Mouse (Mus musculus): ENCODE results near the gene Lgr6.
A peak's percentile ranks its signal among the peaks of the same experiment; 100 is the strongest.

Gene Lgr6

GRCm38 (mm10) chr1:135016907-135017655, 88.0 kb downstream of the Lgr6 start:
- DNase-seq (ENCODE audit: extremely low spot score) = no peak

DNA sequence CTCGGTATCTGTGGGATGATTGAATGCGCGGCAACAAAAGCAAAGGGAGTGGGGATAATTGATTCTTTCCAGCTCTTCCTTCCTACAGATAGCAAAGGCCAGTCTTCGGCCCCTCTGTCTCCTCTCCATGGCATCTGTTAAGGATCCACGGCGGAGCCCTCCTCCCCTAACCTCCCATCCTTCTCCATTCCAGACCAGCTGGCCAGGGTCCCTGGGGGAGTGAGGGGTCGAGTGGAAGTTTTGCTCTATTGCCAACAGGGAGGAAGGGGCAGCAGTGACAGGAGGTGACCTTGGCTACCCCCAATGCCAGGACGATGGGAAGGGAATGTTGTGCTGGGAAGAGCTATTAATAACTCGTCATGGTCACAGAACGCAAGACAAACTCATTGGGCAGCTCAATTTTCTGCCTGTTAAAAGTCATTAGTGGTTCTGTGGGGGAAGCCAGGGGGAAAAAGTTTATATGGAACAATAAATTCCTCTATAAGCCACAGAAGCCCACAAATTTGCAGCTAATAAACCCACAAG, 90.1 kb downstream of the Lgr6 start:
- peak; percentile 38 for DNase-seq (ENCODE audit: extremely low spot score)

- DNase-seq (ENCODE audit: extremely low spot score) = no peak
These were observed 92.6 kb downstream of the Lgr6 start for GRCm38 (mm10) chr1:135012472-135012871.

- DNase-seq (ENCODE audit: extremely low spot score) = no peak
These were observed 93.2 kb downstream of the Lgr6 start for GRCm38 (mm10) chr1:135011912-135012311.

DNA sequence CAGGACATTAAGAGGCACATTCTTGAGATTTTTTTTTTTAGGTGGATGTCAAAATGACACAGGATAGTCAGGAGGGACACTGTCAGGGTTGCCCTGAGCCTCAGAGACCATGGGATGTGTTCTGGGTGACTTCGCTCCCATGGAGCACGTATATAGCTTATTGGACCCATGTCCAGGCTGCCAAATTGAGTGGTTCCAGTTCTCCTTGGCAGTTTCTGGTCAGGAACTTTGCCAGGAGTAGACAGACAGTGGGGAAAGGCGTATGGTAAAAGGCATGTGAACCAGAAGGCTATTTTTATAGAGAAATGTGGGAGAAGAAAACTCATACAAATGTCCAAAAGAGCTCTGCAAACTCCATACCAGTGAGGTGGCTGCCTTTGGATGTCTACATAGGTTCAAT, 95.2 kb downstream of the Lgr6 start:
- DNase-seq (ENCODE audit: extremely low spot score) = no peak

GRCm38 (mm10) chr1:135005696-135006095, 99.4 kb downstream of the Lgr6 start:
- DNase-seq (ENCODE audit: extremely low spot score) = no peak

- DNase-seq (ENCODE audit: extremely low spot score) = no peak
These were observed 101.7 kb downstream of the Lgr6 start for GRCm38 (mm10) chr1:135003346-135003745.

- no peak for DNase-seq (ENCODE audit: extremely low spot score)
These were observed 104.5 kb downstream of the Lgr6 start for GRCm38 (mm10) chr1:135000527-135000926.

DNA sequence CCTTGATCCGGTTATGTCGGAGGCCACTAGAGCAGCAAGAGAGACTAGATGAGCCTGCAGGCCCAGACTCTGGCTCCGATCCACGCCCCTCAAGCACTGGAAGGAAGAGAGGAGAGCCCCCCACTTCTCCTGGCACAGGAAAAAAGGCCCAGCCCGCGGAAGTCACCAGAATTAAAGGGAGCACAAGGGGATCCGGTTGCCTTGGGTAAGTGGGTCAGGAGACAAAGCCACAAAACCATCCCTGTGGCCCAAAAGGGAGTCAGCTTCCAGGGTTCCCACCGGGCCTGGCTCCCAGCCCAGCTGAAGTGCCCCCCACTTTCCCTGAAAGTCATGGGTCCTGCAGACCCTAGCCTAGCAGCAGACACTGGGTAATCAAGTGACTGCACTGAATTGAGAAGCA, 106.8 kb downstream of the Lgr6 start:
- DNase-seq (ENCODE audit: extremely low spot score) = no peak

- no peak for DNase-seq (ENCODE audit: extremely low spot score)
These were observed 107.5 kb downstream of the Lgr6 start for GRCm38 (mm10) chr1:134997568-134997967.

DNA sequence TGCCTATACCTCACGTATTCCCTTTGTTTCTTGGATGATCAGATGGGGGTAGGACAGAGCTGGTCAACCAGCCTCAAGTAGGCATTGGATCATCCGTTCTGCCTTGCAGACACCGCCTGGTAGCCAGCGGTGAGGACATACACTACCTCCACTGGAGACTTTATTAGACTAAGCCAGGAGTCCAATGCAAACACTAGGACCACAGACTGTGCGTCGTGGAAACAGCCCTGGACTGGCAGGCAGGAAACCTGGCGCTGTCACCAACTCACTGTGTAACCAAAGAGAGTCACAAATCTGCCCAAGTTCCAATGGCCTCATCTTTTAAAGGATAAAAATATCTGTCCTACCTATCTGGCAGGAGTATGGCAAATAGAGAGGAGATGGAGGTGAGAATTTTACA, 108.6 kb downstream of the Lgr6 start:
- no peak for DNase-seq (ENCODE audit: extremely low spot score)

GRCm38 (mm10) chr1:134995954-134996353, 109.1 kb downstream of the Lgr6 start:
- DNase-seq (ENCODE audit: extremely low spot score) = no peak

- DNase-seq (ENCODE audit: extremely low spot score) = no peak
These were observed 109.6 kb downstream of the Lgr6 start for GRCm38 (mm10) chr1:134995437-134995836.

GRCm38 (mm10) chr1:134994739-134995138, 110.3 kb downstream of the Lgr6 start:
- no peak for DNase-seq (ENCODE audit: extremely low spot score)

DNA sequence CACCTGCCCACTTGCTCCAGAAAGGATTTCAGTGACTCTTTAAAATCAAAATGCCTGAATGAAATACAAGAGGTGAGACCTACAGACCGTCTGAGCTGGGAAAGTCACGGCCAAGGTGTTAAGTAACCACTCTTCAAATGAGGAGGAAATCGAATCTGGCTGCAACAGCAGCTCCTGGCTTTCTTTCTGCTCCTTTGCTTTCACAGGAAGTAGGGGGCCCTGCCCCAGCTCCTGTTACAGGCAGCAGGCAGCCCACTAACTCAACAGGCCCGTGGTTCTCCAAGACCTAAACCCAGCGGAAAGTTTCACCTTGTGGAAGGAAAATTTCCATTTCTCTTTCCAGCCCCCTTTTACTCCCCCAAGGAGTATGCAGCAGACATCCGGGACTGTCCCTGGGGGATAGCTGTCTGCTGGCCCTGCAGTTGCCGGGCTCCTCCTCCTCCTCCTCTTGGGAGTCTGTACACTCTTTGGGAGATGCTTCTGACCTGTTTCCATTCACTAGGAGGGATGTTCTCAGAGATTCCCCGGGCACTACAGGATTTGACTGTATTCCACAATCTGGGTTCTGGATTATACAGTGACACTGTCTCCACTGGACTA, 112.9 kb downstream of the Lgr6 start:
- no peak for DNase-seq (ENCODE audit: extremely low spot score)

- peak; percentile 77 for DNase-seq (ENCODE audit: extremely low spot score)
These were observed 115.7 kb downstream of the Lgr6 start for GRCm38 (mm10) chr1:134989372-134989771.

- no peak for DNase-seq (ENCODE audit: extremely low spot score)
These were observed 117.1 kb downstream of the Lgr6 start for GRCm38 (mm10) chr1:134987962-134988341.

GRCm38 (mm10) chr1:134987173-134987961, 117.7 kb downstream of the Lgr6 start:
- peak; percentile 78 for DNase-seq (ENCODE audit: extremely low spot score)

GRCm38 (mm10) chr1:134972920-134973319, 132.2 kb downstream of the Lgr6 start:
- no peak for DNase-seq (ENCODE audit: extremely low spot score)

DNA sequence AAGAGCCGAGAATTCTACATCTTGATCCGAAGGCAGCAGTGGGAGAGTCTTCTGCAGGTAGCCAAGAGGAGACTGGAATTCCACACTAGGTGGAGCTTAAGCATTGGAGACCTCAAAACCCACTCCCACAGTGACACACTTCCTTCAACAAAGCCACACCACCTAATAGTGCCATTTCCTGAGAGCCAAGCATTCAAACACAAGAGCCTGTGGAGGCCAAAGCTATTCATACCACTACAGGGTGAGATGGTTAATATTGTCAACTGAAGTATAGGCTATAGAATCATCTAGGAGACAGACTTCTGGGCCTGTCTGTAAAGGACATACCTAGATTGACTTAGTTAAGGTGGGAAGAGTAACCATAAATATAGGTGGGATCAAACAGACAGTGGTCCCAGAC, 139.6 kb downstream of the Lgr6 start:
- no peak for DNase-seq (ENCODE audit: extremely low spot score)

- no peak for DNase-seq (ENCODE audit: extremely low spot score)
These were observed 142.3 kb downstream of the Lgr6 start for GRCm38 (mm10) chr1:134962821-134963220.

GRCm38 (mm10) chr1:134962053-134962803, 142.8 kb downstream of the Lgr6 start, which contains the start of gene Ube2t:
Ube2t (plus strand) TSS chr1:134962565.
- DNase-seq (ENCODE audit: extremely low spot score) = peak; percentile 95

Measured in embryo, embryonic 9.5 days (tissue).